ENCODE assay signal across 23 mouse cellular contexts in genomic region chr10:123723641-123724040, GRCm38 (mm10).
"Had no signal": no experiment of that assay in that cellular context is flagged by ENCODE, and none has a peak within 500 bp of the region (broad histone marks: within the 10 kb centered on the region; RNA-seq: fewer than 3 reads in every experiment).

No protein-coding gene starts in this region.

- H3K9ac ChIP-seq: limb, embryonic 12.5 days; limb, embryonic 13.5 days; limb, embryonic 15.5 days; liver, embryonic 12.5 days; liver, embryonic 13.5 days; liver, embryonic 14.5 days; liver, embryonic 15.5 days; liver, postnatal 0 days; lung, embryonic 14.5 days; lung, embryonic 15.5 days; midbrain, embryonic 12.5 days; midbrain, embryonic 13.5 days; midbrain, embryonic 15.5 days; neural tube, embryonic 12.5 days had no signal

- ATAC-seq: liver, embryonic 12.5 days; liver, postnatal 0 days; lung, postnatal 0 days; midbrain, embryonic 13.5 days; midbrain, embryonic 15.5 days; midbrain, embryonic 16.5 days had no signal

- H3K9me3 ChIP-seq: limb, embryonic 10.5 days; limb, embryonic 12.5 days; limb, embryonic 13.5 days; limb, embryonic 15.5 days; liver, embryonic 12.5 days; liver, embryonic 15.5 days; lung, embryonic 15.5 days; midbrain, embryonic 10.5 days; midbrain, embryonic 12.5 days; midbrain, embryonic 13.5 days; midbrain, embryonic 15.5 days; neural tube, embryonic 12.5 days had no signal

- H3K4me3 ChIP-seq: limb, embryonic 10.5 days; limb, embryonic 12.5 days; limb, embryonic 13.5 days; limb, embryonic 15.5 days; liver, embryonic 12.5 days; liver, embryonic 13.5 days; liver, embryonic 15.5 days; lung, embryonic 15.5 days; megakaryocyte, embryonic 14.5 days; midbrain, embryonic 10.5 days; midbrain, embryonic 12.5 days; midbrain, embryonic 13.5 days; midbrain, embryonic 15.5 days; myocyte; neural tube, embryonic 12.5 days had no signal

- H3K4me1 ChIP-seq: limb, embryonic 10.5 days; limb, embryonic 12.5 days; limb, embryonic 13.5 days; limb, embryonic 15.5 days; liver, embryonic 12.5 days; liver, embryonic 13.5 days; liver, embryonic 15.5 days; lung, embryonic 15.5 days; megakaryocyte, embryonic 14.5 days; midbrain, embryonic 10.5 days; midbrain, embryonic 12.5 days; midbrain, embryonic 13.5 days; midbrain, embryonic 15.5 days; neural tube, embryonic 12.5 days had no signal

- H3K36me3 ChIP-seq: limb, embryonic 10.5 days; limb, embryonic 12.5 days; limb, embryonic 13.5 days; limb, embryonic 15.5 days; liver, embryonic 12.5 days; liver, embryonic 13.5 days; liver, embryonic 15.5 days; lung, embryonic 15.5 days; midbrain, embryonic 10.5 days; midbrain, embryonic 12.5 days; midbrain, embryonic 13.5 days; midbrain, embryonic 15.5 days; neural tube, embryonic 12.5 days had no signal

- H3K27me3 ChIP-seq: limb, embryonic 12.5 days; limb, embryonic 13.5 days; limb, embryonic 15.5 days; liver, embryonic 12.5 days; liver, embryonic 13.5 days; liver, embryonic 15.5 days; lung, embryonic 15.5 days; megakaryocyte, embryonic 14.5 days; midbrain, embryonic 12.5 days; midbrain, embryonic 13.5 days; midbrain, embryonic 15.5 days; neural tube, embryonic 12.5 days had no signal

- H3K27ac ChIP-seq: limb, embryonic 10.5 days; limb, embryonic 12.5 days; limb, embryonic 13.5 days; limb, embryonic 15.5 days; liver, embryonic 12.5 days; liver, embryonic 13.5 days; liver, embryonic 14.5 days; liver, embryonic 15.5 days; lung, embryonic 15.5 days; macrophage; midbrain, embryonic 10.5 days; midbrain, embryonic 12.5 days; midbrain, embryonic 13.5 days; midbrain, embryonic 15.5 days; neural tube, embryonic 12.5 days had no signal

- H3K4me2 ChIP-seq: limb, embryonic 12.5 days; limb, embryonic 13.5 days; limb, embryonic 15.5 days; liver, embryonic 11.5 days; liver, embryonic 12.5 days; liver, embryonic 13.5 days; liver, embryonic 15.5 days; lung, embryonic 14.5 days; lung, embryonic 15.5 days; midbrain, embryonic 11.5 days; midbrain, embryonic 12.5 days; midbrain, embryonic 13.5 days; midbrain, embryonic 15.5 days; neural tube, embryonic 12.5 days had no signal
